Mouse (Mus musculus): ENCODE measurements at regions not wholly inside any gene's neighbourhood (a gene's known extent, or its start where the extent isn't known, plus 50 kb on each side); places are given as distances from the start of the nearest gene placed in this dataset.

GRCm38 (mm10) chr5:51397528-51397927, 170.0 kb downstream of the Ppargc1a start:
- no peak overlapping the region for H3K27ac ChIP-seq
- H3K4me3 ChIP-seq (replicated peaks) = no peak overlapping the region
- H3K4me1 ChIP-seq = no peaks in the 10 kb centered on the region
- 58% methylated on average over 5 of the region's 5 CpGs for WGBS
- H3K27me3 ChIP-seq (replicated peaks) = no peaks in the 10 kb centered on the region
- H3K9ac ChIP-seq = no peak overlapping the region
- H3K4me2 ChIP-seq = no peak overlapping the region
- no peak for ATAC-seq (ENCODE audit: insufficient read depth, low FRiP score, low read depth)
- H3K36me3 ChIP-seq = no peaks in the 10 kb centered on the region
- no peaks in the 10 kb centered on the region for H3K9me3 ChIP-seq

DNA sequence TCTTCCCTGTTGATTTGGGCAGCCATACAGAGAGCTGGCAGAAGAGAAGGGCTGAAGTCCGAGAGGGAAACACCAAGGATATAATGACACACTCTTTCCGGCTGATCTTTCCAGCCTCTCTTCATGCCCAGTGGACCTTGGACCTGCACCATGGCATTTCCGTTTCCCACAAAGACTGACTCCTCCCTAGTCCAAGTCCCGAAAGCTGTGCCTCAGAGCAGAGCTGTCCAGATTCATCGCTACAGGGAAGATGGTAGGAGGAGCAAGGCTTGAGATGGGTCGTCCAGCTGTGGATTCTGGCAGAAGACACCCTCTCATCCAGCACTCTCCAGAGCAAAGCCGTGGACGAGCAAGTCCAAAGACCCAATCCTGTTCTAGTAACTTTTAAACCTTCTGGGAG, 176.2 kb downstream of the Ppargc1a start:
- H3K4me2 ChIP-seq = no peak overlapping the region
- 80% methylated on average over 8 of the region's 8 CpGs for WGBS
- no peak overlapping the region for H3K4me3 ChIP-seq (replicated peaks)
- H3K36me3 ChIP-seq = no peaks in the 10 kb centered on the region
- no peaks in the 10 kb centered on the region for H3K4me1 ChIP-seq
- no peak; the same call in 1 of the 2 replicates for ATAC-seq (ENCODE audit: insufficient read depth, low FRiP score, low read depth)
- H3K27ac ChIP-seq = no peak overlapping the region
- no peaks in the 10 kb centered on the region for H3K9me3 ChIP-seq
- H3K9ac ChIP-seq = no peak overlapping the region
- H3K27me3 ChIP-seq (replicated peaks) = no peaks in the 10 kb centered on the region

- Histone ChIP-seq H3K27me3 (replicated peaks) (no peaks in the 10 kb centered on the region), H3K4me2 (no peak overlapping the region), H3K4me1 (no peaks in the 10 kb centered on the region), H3K9ac (no peak overlapping the region), H3K36me3 (no peaks in the 10 kb centered on the region), H3K27ac (no peak overlapping the region), H3K4me3 (replicated peaks) (no peak overlapping the region), H3K9me3 (no peaks in the 10 kb centered on the region)
- 57% methylated on average over 2 of the region's 2 CpGs for whole genome bisulfite sequencing
- ATAC-seq (ENCODE audit: insufficient read depth, low FRiP score, low read depth) = no peak
Observed at GRCm38 (mm10) chr5:51387751-51388150, 179.8 kb downstream of the Ppargc1a start.

- H3K4me1 ChIP-seq = no peaks in the 10 kb centered on the region
- 72% methylated on average over 3 of the region's 3 CpGs for WGBS
- H3K9me3 ChIP-seq = no peaks in the 10 kb centered on the region
- no peak overlapping the region for H3K27ac ChIP-seq
- H3K4me3 ChIP-seq (replicated peaks) = no peak overlapping the region
- no peaks in the 10 kb centered on the region for H3K27me3 ChIP-seq (replicated peaks)
- no peaks in the 10 kb centered on the region for H3K36me3 ChIP-seq
- H3K9ac ChIP-seq = no peak overlapping the region
- ATAC-seq (ENCODE audit: insufficient read depth, low FRiP score, low read depth) = no peak
- H3K4me2 ChIP-seq = no peak overlapping the region
Observed at GRCm38 (mm10) chr5:51386409-51386808, 181.1 kb downstream of the Ppargc1a start.

DNA sequence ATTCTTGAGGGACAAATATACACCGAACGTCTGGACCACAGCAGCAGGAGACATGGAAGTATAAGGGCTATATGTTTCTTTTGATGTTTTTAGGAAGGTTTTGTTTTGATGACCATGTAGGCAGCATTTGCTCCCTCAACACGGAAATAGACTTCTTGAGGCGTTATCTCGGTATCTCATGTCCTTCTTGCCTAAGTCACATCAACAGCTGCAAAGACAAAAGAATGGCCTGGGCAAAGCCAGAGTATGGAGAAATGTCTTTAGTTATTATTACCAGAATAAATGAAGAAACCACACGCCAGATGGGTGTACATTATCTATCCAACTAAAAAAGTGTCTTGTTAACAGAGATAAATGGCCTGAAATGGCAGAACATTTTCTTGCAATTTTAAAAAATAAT, 183.2 kb downstream of the Ppargc1a start:
- no peaks in the 10 kb centered on the region for H3K36me3 ChIP-seq
- no peak overlapping the region for H3K9ac ChIP-seq
- H3K27ac ChIP-seq = no peak overlapping the region
- H3K4me2 ChIP-seq = no peak overlapping the region
- ATAC-seq (ENCODE audit: insufficient read depth, low FRiP score, low read depth) = no peak
- WGBS = 87% methylated on average over 6 of the region's 6 CpGs
- no peaks in the 10 kb centered on the region for H3K9me3 ChIP-seq
- H3K27me3 ChIP-seq (replicated peaks) = no peaks in the 10 kb centered on the region
- H3K4me3 ChIP-seq (replicated peaks) = no peak overlapping the region
- no peaks in the 10 kb centered on the region for H3K4me1 ChIP-seq

- no peaks in the 10 kb centered on the region for H3K9me3 ChIP-seq
- no peak overlapping the region for H3K9ac ChIP-seq
- H3K36me3 ChIP-seq = no peaks in the 10 kb centered on the region
- no peak overlapping the region for H3K4me2 ChIP-seq
- no peaks in the 10 kb centered on the region for H3K27me3 ChIP-seq (replicated peaks)
- H3K27ac ChIP-seq = no peak overlapping the region
- no peak overlapping the region for H3K4me3 ChIP-seq (replicated peaks)
- 91% methylated on average over 1 of the region's 1 CpGs for WGBS
- ATAC-seq (ENCODE audit: insufficient read depth, low FRiP score, low read depth) = no peak
- H3K4me1 ChIP-seq = no peaks in the 10 kb centered on the region
Observed at GRCm38 (mm10) chr5:51359101-51359500, 208.4 kb downstream of the Ppargc1a start.

DNA sequence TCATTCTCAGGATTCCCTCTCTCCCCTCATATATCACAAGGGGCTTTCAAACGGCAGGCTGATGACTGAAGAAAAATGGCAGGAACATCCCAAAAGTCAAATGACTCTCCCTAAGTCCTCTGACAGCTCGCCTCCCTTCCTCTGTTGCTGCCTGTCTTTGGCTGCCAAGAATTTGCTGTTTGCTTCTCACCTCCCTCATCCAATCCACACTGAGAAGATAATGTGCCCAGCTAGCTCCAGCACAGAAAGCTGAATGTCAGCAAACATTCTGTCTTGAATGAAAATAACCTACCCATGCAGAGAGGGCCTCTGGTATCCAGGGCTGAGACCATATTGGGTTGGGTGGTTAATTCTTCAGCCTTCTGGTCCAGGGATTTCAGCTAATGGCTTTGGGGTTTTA, 219.3 kb downstream of the Ppargc1a start:
- no peaks in the 10 kb centered on the region for H3K4me1 ChIP-seq
- WGBS = 45% methylated on average over 2 of the region's 2 CpGs
- H3K4me2 ChIP-seq = no peak overlapping the region
- ATAC-seq (ENCODE audit: insufficient read depth, low FRiP score, low read depth) = no peak
- H3K9me3 ChIP-seq = no peaks in the 10 kb centered on the region
- no peak overlapping the region for H3K4me3 ChIP-seq (replicated peaks)
- no peaks in the 10 kb centered on the region for H3K36me3 ChIP-seq
- no peak overlapping the region for H3K27ac ChIP-seq
- no peak overlapping the region for H3K9ac ChIP-seq
- no peaks in the 10 kb centered on the region for H3K27me3 ChIP-seq (replicated peaks)

- 31% methylated on average over 3 of the region's 3 CpGs for WGBS
- no peaks in the 10 kb centered on the region for H3K4me1 ChIP-seq
- peak; percentile 82; the same call in 1 of the 2 replicates for ATAC-seq (ENCODE audit: insufficient read depth, low FRiP score, low read depth)
Observed at GRCm38 (mm10) chr5:51329142-51329541, 238.4 kb downstream of the Ppargc1a start.

DNA sequence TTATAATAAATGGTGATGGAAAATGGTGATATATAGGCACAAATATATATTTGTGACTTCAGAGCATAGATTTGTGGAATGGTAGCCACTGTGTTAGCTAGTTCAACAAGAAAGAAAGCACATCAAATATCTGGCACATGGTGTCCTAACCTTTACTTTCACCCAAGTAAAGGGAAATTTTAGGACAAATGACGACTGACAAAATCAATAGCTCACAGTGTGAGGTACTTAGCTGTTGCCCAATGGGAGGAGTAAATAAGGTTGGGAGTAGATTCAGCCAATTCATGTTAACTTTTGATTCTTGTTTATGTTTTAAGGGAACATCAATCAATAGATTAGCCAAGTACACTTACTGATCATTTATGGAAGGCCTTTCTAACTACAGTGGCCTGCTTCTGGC, 278.3 kb downstream of the Ppargc1a start:
- H3K27me3 ChIP-seq (replicated peaks) = no peaks in the 10 kb centered on the region
- no peak overlapping the region for H3K4me3 ChIP-seq (replicated peaks)
- H3K4me1 ChIP-seq = no peaks in the 10 kb centered on the region
- H3K27ac ChIP-seq = no peak overlapping the region
- ATAC-seq (ENCODE audit: insufficient read depth, low FRiP score, low read depth) = no peak
- H3K4me2 ChIP-seq = no peak overlapping the region
- no peak overlapping the region for H3K9ac ChIP-seq
- H3K36me3 ChIP-seq = no peaks in the 10 kb centered on the region
- H3K9me3 ChIP-seq = no peaks in the 10 kb centered on the region
- 60% methylated on average over 1 of the region's 1 CpGs for WGBS

More at GRCm38 (mm10) chr5:51329142-51329541, 238.4 kb downstream of the Ppargc1a start:
- H3K36me3 ChIP-seq = no peaks in the 10 kb centered on the region
- no peak overlapping the region for H3K9ac ChIP-seq
- H3K27me3 ChIP-seq (replicated peaks) = no peaks in the 10 kb centered on the region
- H3K9me3 ChIP-seq = no peaks in the 10 kb centered on the region
- H3K4me2 ChIP-seq = no peak overlapping the region
- H3K27ac ChIP-seq = no peak overlapping the region
- H3K4me3 ChIP-seq (replicated peaks) = no peak overlapping the region

- ATAC-seq (ENCODE audit: insufficient read depth, low FRiP score, low read depth) = no peak
- H3K27ac ChIP-seq = no peak overlapping the region
- H3K36me3 ChIP-seq = no peaks in the 10 kb centered on the region
- no peaks in the 10 kb centered on the region for H3K9me3 ChIP-seq
- no peak overlapping the region for H3K4me3 ChIP-seq (replicated peaks)
- no peak overlapping the region for H3K4me2 ChIP-seq
- H3K27me3 ChIP-seq (replicated peaks) = no peaks in the 10 kb centered on the region
- 76% methylated on average over 2 of the region's 2 CpGs for whole genome bisulfite sequencing
- no peaks in the 10 kb centered on the region for H3K4me1 ChIP-seq
- H3K9ac ChIP-seq = no peak overlapping the region
Observed at GRCm38 (mm10) chr5:51288234-51288633, 279.3 kb downstream of the Ppargc1a start.

GRCm38 (mm10) chr5:51241156-51241555, 326.4 kb downstream of the Ppargc1a start:
- Histone ChIP-seq H3K4me3 (replicated peaks) (no peak overlapping the region), H3K27me3 (replicated peaks) (no peaks in the 10 kb centered on the region), H3K9ac (no peak overlapping the region), H3K36me3 (no peaks in the 10 kb centered on the region), H3K4me1 (no peaks in the 10 kb centered on the region), H3K9me3 (no peaks in the 10 kb centered on the region), H3K4me2 (no peak overlapping the region), H3K27ac (no peak overlapping the region)
- WGBS = 71% methylated on average over 2 of the region's 2 CpGs
- ATAC-seq (ENCODE audit: insufficient read depth, low FRiP score, low read depth) = no peak

- WGBS = 83% methylated on average over 2 of the region's 2 CpGs
- H3K9me3 ChIP-seq = no peaks in the 10 kb centered on the region
- no peaks in the 10 kb centered on the region for H3K27me3 ChIP-seq (replicated peaks)
- no peak overlapping the region for H3K9ac ChIP-seq
- H3K4me2 ChIP-seq = no peak overlapping the region
- no peaks in the 10 kb centered on the region for H3K4me1 ChIP-seq
- no peak overlapping the region for H3K4me3 ChIP-seq (replicated peaks)
- ATAC-seq (ENCODE audit: insufficient read depth, low FRiP score, low read depth) = no peak
- no peaks in the 10 kb centered on the region for H3K36me3 ChIP-seq
- H3K27ac ChIP-seq = no peak overlapping the region
Observed at GRCm38 (mm10) chr5:51234004-51234355, 333.5 kb downstream of the Ppargc1a start.

GRCm38 (mm10) chr5:51233271-51234003, 334.1 kb downstream of the Ppargc1a start:
- no peak overlapping the region for H3K27ac ChIP-seq
- ATAC-seq (ENCODE audit: insufficient read depth, low FRiP score, low read depth) = no peak
- H3K36me3 ChIP-seq = no peaks in the 10 kb centered on the region
- H3K4me3 ChIP-seq (replicated peaks) = no peak overlapping the region
- no peaks in the 10 kb centered on the region for H3K27me3 ChIP-seq (replicated peaks)
- no peaks in the 10 kb centered on the region for H3K9me3 ChIP-seq
- H3K4me2 ChIP-seq = no peak overlapping the region
- H3K9ac ChIP-seq = no peak overlapping the region
- 70% methylated on average over 5 of the region's 5 CpGs for WGBS
- H3K4me1 ChIP-seq = no peaks in the 10 kb centered on the region
